Mouse (Mus musculus) hindbrain, embryonic 13.5 days (tissue): ENCODE measurements around the gene Dll4. TPM values are rescaled to one million over a fixed set of nuclear protein-coding genes. Genes with fewer than 3 reads are reported as not detected.

Experiments used
- ATAC-seq: fragments of 200-750 bp; cut with Nextera tagmentation; 2 replicates; pipeline ENCODE4 v1.8.0; 2017; ENCODE audit warnings: moderate TSS enrichment; ENCODE audit not compliant: low FRiP score
- H3K27ac ChIP-seq: fragments of 300-500 bp; sonication (generic); 2 replicates; pipeline ENCODE4 v1.5.1; 2015; ENCODE audit warnings: inconsistent platforms, mild to moderate bottlenecking, moderate library complexity
- H3K27me3 ChIP-seq: fragments of 300-500 bp; sonication (generic); 2 replicates; pipeline ENCODE4 v1.6.1; 2015; ENCODE audit warnings: mild to moderate bottlenecking, inconsistent platforms
- H3K36me3 ChIP-seq: fragments of 300-500 bp; sonication (generic); 2 replicates; pipeline ENCODE4 v1.6.1; 2015; ENCODE audit warnings: mild to moderate bottlenecking, inconsistent platforms
- H3K4me1 ChIP-seq: fragments of 300-500 bp; sonication (generic); replicated peaks from 2 replicates; pipeline ENCODE4 v1.6.1; 2015; ENCODE audit warnings: inconsistent platforms
- H3K4me2 ChIP-seq: fragments of 300-500 bp; sonication (generic); 2 replicates; pipeline ENCODE4 v1.6.1; 2015; ENCODE audit warnings: inconsistent platforms, mild to moderate bottlenecking, moderate library complexity
- H3K4me3 ChIP-seq: fragments of 300-500 bp; sonication (generic); 2 replicates; pipeline ENCODE4 v1.5.1; 2015; ENCODE audit warnings: mild to moderate bottlenecking, inconsistent platforms
- H3K9ac ChIP-seq: fragments of 300-500 bp; sonication (generic); 2 replicates; pipeline ENCODE4 v1.6.1; 2015; ENCODE audit warnings: mild to moderate bottlenecking, inconsistent platforms
- H3K9me3 ChIP-seq: fragments of 300-500 bp; sonication (generic); 2 replicates; pipeline ENCODE4 v1.6.1; 2016; ENCODE audit warnings: inconsistent platforms
- WGBS: fragments of 180-500 bp; shearing (Covaris S2); methylation state at CpG from one replicate; pipeline ENCODE4 v1.1.7; 2015; 5-methylcytosine and 5-hydroxymethylcytosine counted together
- polyA plus RNA-seq: library from polyadenylated mRNA; unstranded; fragments of >200 nt; fragmentation: Nextera tagmentation; extraction: Ambion mirVana; gene quantifications from 2 replicates; pipeline ENCODE4 v1.2.1, GENCODE M21; 2015

Dll4 gene
- polyA plus RNA-seq, 1 experiment from 2014 or later: 5.9 TPM

- H3K4me2 ChIP-seq: peak overlapping the region; percentile 83
- peaks cover 59% of the 10 kb centered on the region for H3K4me1 ChIP-seq
- no peak overlapping the region; the same call in 1 of the 2 replicates for H3K9ac ChIP-seq
- H3K4me3 ChIP-seq: peak overlapping the region; percentile 49
- H3K9me3 ChIP-seq: no peaks in the 10 kb centered on the region
- H3K27me3 ChIP-seq: peaks cover 98% of the 10 kb centered on the region
- H3K27ac ChIP-seq: no peak overlapping the region
- 19% methylated on average over 11 of the region's 11 CpGs for WGBS
- ATAC-seq: no peak
- no peaks in the 10 kb centered on the region for H3K36me3 ChIP-seq
These were observed 2.5 kb downstream of the Dll4 start for GRCm38 (mm10) chr2:119327942-119328526.

GRCm38 (mm10) chr2:119328546-119328945 lies 3.0 kb downstream of the Dll4 start:
- Histone ChIP-seq H3K9me3 (no peaks in the 10 kb centered on the region), H3K27me3 (peaks cover 93% of the 10 kb centered on the region), H3K9ac (no peak overlapping the region), H3K4me1 (peaks cover 54% of the 10 kb centered on the region), H3K4me2 (peak overlapping the region; percentile 83), H3K36me3 (no peaks in the 10 kb centered on the region), H3K4me3 (peak overlapping the region; percentile 49), H3K27ac (no peak overlapping the region)
- WGBS: 34% methylated on average over 5 of the region's 5 CpGs
- ATAC-seq: no peak

- ATAC-seq: no peak
- peaks cover 47% of the 10 kb centered on the region for H3K4me1 ChIP-seq
- WGBS: 49% methylated on average over 3 of the region's 3 CpGs
- H3K4me2 ChIP-seq: peak overlapping the region; percentile 83
- H3K36me3 ChIP-seq: no peaks in the 10 kb centered on the region
- H3K27me3 ChIP-seq: peaks cover 92% of the 10 kb centered on the region
- peak overlapping the region; percentile 19; the same call in 1 of the 2 replicates for H3K9ac ChIP-seq
- no peak overlapping the region for H3K27ac ChIP-seq
- H3K4me3 ChIP-seq: no peak overlapping the region
- no peaks in the 10 kb centered on the region for H3K9me3 ChIP-seq
These were observed 3.7 kb downstream of the Dll4 start for GRCm38 (mm10) chr2:119329123-119329817.

GRCm38 (mm10) chr2:119330795-119331194 lies 5.2 kb downstream of the Dll4 start:
- Histone ChIP-seq H3K4me3 (no peak overlapping the region), H3K9ac (no peak overlapping the region), H3K27me3 (peaks cover 86% of the 10 kb centered on the region), H3K9me3 (no peaks in the 10 kb centered on the region), H3K36me3 (no peaks in the 10 kb centered on the region), H3K27ac (no peak overlapping the region), H3K4me2 (no peak overlapping the region), H3K4me1 (peaks cover 32% of the 10 kb centered on the region)
- ATAC-seq: no peak
- WGBS: 94% methylated on average over 8 of the region's 8 CpGs

GRCm38 (mm10) chr2:119332177-119332661 lies 6.6 kb downstream of the Dll4 start:
- Histone ChIP-seq H3K4me2 (no peak overlapping the region), H3K27ac (no peak overlapping the region), H3K4me3 (no peak overlapping the region), H3K9ac (no peak overlapping the region), H3K27me3 (peaks cover 83% of the 10 kb centered on the region), H3K36me3 (no peaks in the 10 kb centered on the region), H3K4me1 (peaks cover 19% of the 10 kb centered on the region), H3K9me3 (no peaks in the 10 kb centered on the region)
- no peak for ATAC-seq
- 74% methylated on average over 24 of the region's 24 CpGs for WGBS

- Histone ChIP-seq H3K27me3 (peaks cover 64% of the 10 kb centered on the region), H3K4me3 (no peak overlapping the region), H3K4me2 (no peak overlapping the region), H3K36me3 (no peaks in the 10 kb centered on the region), H3K9ac (0 out of 2 replicates have a peak overlapping the region, but pooled peaks have one; percentile 2), H3K4me1 (peaks cover 14% of the 10 kb centered on the region), H3K27ac (no peak overlapping the region), H3K9me3 (no peaks in the 10 kb centered on the region)
- ATAC-seq: no peak
- WGBS: 86% methylated on average over 1 of the region's 1 CpGs
These were observed 8.6 kb downstream of the Dll4 start for GRCm38 (mm10) chr2:119334135-119334534.

GRCm38 (mm10) chr2:119334964-119335525 lies 9.5 kb downstream of the Dll4 start:
- Histone ChIP-seq H3K4me2 (no peak overlapping the region), H3K9ac (no peak overlapping the region), H3K4me3 (no peak overlapping the region), H3K27me3 (peaks cover 55% of the 10 kb centered on the region), H3K9me3 (no peaks in the 10 kb centered on the region), H3K36me3 (no peaks in the 10 kb centered on the region), H3K4me1 (peaks cover 10% of the 10 kb centered on the region), H3K27ac (no peak overlapping the region)
- no peak for ATAC-seq
- WGBS: 73% methylated on average over 7 of the region's 7 CpGs

- H3K36me3 ChIP-seq: no peaks in the 10 kb centered on the region
- ATAC-seq: no peak
- no peak overlapping the region for H3K27ac ChIP-seq
- no peak overlapping the region for H3K4me2 ChIP-seq
- H3K4me1 ChIP-seq: peaks cover 10% of the 10 kb centered on the region
- H3K4me3 ChIP-seq: no peak overlapping the region
- peaks cover 50% of the 10 kb centered on the region for H3K27me3 ChIP-seq
- H3K9me3 ChIP-seq: no peaks in the 10 kb centered on the region
- H3K9ac ChIP-seq: no peak overlapping the region
- 85% methylated on average over 1 of the region's 1 CpGs for WGBS
These were observed 10.0 kb downstream of the Dll4 start for GRCm38 (mm10) chr2:119335535-119335934.

GRCm38 (mm10) chr2:119336002-119336401 lies 10.4 kb downstream of the Dll4 start:
- Histone ChIP-seq H3K36me3 (no peaks in the 10 kb centered on the region), H3K27me3 (peaks cover 45% of the 10 kb centered on the region), H3K9ac (no peak overlapping the region), H3K4me3 (no peak overlapping the region), H3K4me2 (no peak overlapping the region), H3K4me1 (peaks cover 10% of the 10 kb centered on the region), H3K27ac (no peak overlapping the region), H3K9me3 (no peaks in the 10 kb centered on the region)
- no peak for ATAC-seq
- 65% methylated on average over 2 of the region's 2 CpGs for WGBS

GRCm38 (mm10) chr2:119336470-119336869 lies 10.9 kb downstream of the Dll4 start:
- Histone ChIP-seq H3K27ac (no peak overlapping the region), H3K9ac (no peak overlapping the region)
- no peak for ATAC-seq

GRCm38 (mm10) chr2:119337425-119338265 lies 12.1 kb downstream of the Dll4 start:
- Histone ChIP-seq H3K4me3 (peak overlapping the region; percentile 56), H3K27ac (peak overlapping the region; percentile 75), H3K4me2 (peak overlapping the region; percentile 82), H3K9me3 (no peaks in the 10 kb centered on the region), H3K36me3 (no peaks in the 10 kb centered on the region), H3K27me3 (peaks cover 29% of the 10 kb centered on the region), H3K4me1 (peaks cover 10% of the 10 kb centered on the region), H3K9ac (peak overlapping the region; percentile 82)
- ATAC-seq: peak; percentile 77
- 7% methylated on average over 59 of the region's 60 CpGs for WGBS

More at GRCm38 (mm10) chr2:119336470-119336869, 10.9 kb downstream of the Dll4 start:
- Histone ChIP-seq H3K4me3 (no peak overlapping the region), H3K36me3 (no peaks in the 10 kb centered on the region), H3K4me2 (no peak overlapping the region), H3K9me3 (no peaks in the 10 kb centered on the region), H3K27me3 (peaks cover 40% of the 10 kb centered on the region), H3K4me1 (peaks cover 10% of the 10 kb centered on the region)
- WGBS: 69% methylated on average over 10 of the region's 10 CpGs
